Mouse (Mus musculus) heart, postnatal 0 days (tissue): ENCODE measurements around the gene Nav2.

Experiments
- CTCF ChIP-seq: IDR thresholded peaks from 2 replicates; pipeline ENCODE4 v1.5.1; 2016; ENCODE audit warnings: antibody characterized with exemption, control low read depth, low read depth
- EP300 ChIP-seq: IDR thresholded peaks from 2 replicates; pipeline ENCODE4 v1.6.1; 2016; ENCODE audit warnings: antibody characterized with exemption, low read depth

- no peak for TF ChIP-seq EP300
- TF ChIP-seq CTCF, result no peak
These were observed 371.9 kb downstream of the Nav2 start for GRCm38 (mm10) chr7:49280427-49280826.
